Mouse (Mus musculus) liver, embryonic 12.5 days (tissue): ENCODE results near the gene Mettl7a1. TPM values are rescaled to one million over a fixed set of nuclear protein-coding genes. Genes with fewer than 3 reads are reported as not detected.
A peak's percentile ranks its signal among the peaks of the same experiment; 100 is the strongest.
"Not testable (repeated sequence)": the region's sequence is repeated elsewhere in the genome, so short reads cannot be mapped to it uniquely, and the experiment has no call there.

Experiments used
- ATAC-seq: fragments of 200-750 bp; cut with Nextera tagmentation; 2 replicates; pipeline ENCODE4 v1.8.0; 2017; ENCODE audit warnings: moderate number of reproducible peaks, mild to moderate bottlenecking, moderate library complexity
- H3K27ac ChIP-seq: fragments of 300-500 bp; sonication (generic); 2 replicates; pipeline ENCODE4 v1.5.1; 2016; ENCODE audit warnings: mild to moderate bottlenecking
- H3K27me3 ChIP-seq: fragments of 300-500 bp; sonication (generic); replicated peaks from 2 replicates; pipeline ENCODE4 v1.6.1; 2016; ENCODE audit warnings: mild to moderate bottlenecking, moderate library complexity
- H3K36me3 ChIP-seq: fragments of 300-500 bp; sonication (generic); 2 replicates; pipeline ENCODE4 v1.6.1; 2016; ENCODE audit warnings: mild to moderate bottlenecking, moderate library complexity
- H3K4me1 ChIP-seq: fragments of 300-500 bp; sonication (generic); 2 replicates; pipeline ENCODE4 v1.6.1; 2016
- H3K4me2 ChIP-seq: fragments of 300-500 bp; sonication (generic); 2 replicates; pipeline ENCODE4 v1.6.1; 2016; ENCODE audit warnings: mild to moderate bottlenecking, moderate library complexity
- H3K4me3 ChIP-seq: fragments of 300-500 bp; sonication (generic); 2 replicates; pipeline ENCODE4 v1.5.1; 2016; ENCODE audit warnings: mild to moderate bottlenecking, moderate library complexity
- H3K9ac ChIP-seq: fragments of 300-500 bp; sonication (generic); 2 replicates; pipeline ENCODE4 v1.6.1; 2016; ENCODE audit warnings: mild to moderate bottlenecking, moderate library complexity
- H3K9me3 ChIP-seq: fragments of 300-500 bp; sonication (generic); replicated peaks from 2 replicates; pipeline ENCODE4 v1.6.1; 2016; ENCODE audit warnings: mild to moderate bottlenecking, moderate library complexity
- WGBS: fragments of 180-500 bp; shearing (Covaris S2); methylation state at CpG from one replicate; pipeline ENCODE4 v1.1.7; 2016; ENCODE audit not compliant: insufficient replicate concordance; 5-methylcytosine and 5-hydroxymethylcytosine counted together
- polyA plus RNA-seq: library from polyadenylated mRNA; unstranded; fragments of >200 nt; fragmentation: Nextera tagmentation; extraction: Ambion mirVana; gene quantifications from 2 replicates; pipeline ENCODE4 v1.2.1, GENCODE M21; 2016

The Mettl7a1 gene
- polyA plus RNA-seq, 1 experiment from 2014 or later: 4.4 TPM

DNA sequence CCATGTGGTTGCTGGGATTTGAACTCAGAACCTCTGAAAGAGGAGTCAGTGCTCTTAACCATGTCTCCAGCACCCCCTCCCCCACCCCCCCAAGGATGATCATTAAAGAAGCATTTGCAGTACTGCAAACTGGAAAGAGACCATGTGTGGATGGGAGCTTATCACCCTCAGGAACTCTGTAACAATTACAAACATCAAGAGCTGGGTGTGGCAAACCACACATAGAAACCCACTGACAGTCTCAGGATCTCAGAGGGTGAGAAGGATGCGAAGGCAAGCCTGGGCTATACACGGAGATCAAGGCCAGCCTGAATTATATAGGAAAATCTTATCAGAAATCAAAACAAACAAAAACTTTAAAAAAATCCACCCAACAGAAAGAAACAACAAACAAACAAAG is 2.3 kb downstream of the Mettl7a1 start:
- no peaks in the 10 kb centered on the region for H3K27me3 ChIP-seq
- H3K4me2 ChIP-seq: peak overlapping the region; percentile 88
- 64% methylated on average over 2 of the region's 2 CpGs for WGBS
- no peaks in the 10 kb centered on the region for H3K9me3 ChIP-seq
- no peak overlapping the region; the same call in 1 of the 2 replicates for H3K9ac ChIP-seq
- peaks cover 37% of the 10 kb centered on the region for H3K4me1 ChIP-seq
- H3K36me3 ChIP-seq: no peaks in the 10 kb centered on the region
- no peak for ATAC-seq
- peak overlapping the region; percentile 70; the same call in 1 of the 2 replicates for H3K4me3 ChIP-seq
- H3K27ac ChIP-seq: no peak overlapping the region

DNA sequence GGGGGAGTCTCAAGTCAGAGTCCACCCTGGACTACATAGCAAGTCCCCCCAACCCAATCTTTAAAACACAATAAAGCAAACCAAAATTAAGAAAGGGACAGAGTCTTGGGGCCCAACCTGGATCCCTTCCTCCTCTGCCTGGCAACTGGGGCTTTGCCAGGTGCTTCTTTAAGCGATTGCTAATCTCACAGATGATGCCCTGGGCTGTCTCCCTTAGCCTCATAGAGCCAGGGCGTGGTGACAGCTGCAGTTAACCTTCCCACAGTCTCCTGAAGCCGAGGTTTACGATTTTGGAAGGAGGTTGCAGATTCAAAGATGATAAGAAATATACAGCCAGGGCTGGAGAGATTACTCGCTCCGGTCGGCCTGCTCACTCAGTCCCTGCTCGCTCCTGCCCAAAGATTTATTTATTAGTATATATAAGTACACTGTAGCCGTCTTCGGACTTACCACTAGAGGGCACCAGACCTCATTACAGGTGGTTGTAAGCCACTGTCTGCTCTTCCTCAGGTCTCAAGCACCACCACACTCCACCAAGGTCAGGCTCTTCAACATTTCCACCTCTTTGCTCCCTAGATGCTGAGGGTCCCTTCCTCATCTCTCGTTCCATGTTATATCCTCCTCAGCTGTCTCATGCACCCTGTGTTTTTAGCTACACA is 3.6 kb downstream of the Mettl7a1 start:
- H3K9me3 ChIP-seq, H3K27ac ChIP-seq, H3K4me3 ChIP-seq, H3K36me3 ChIP-seq, H3K9ac ChIP-seq, H3K27me3 ChIP-seq: not testable (repeated sequence)
- Histone ChIP-seq H3K4me2 (0 out of 2 replicates have a peak overlapping the region, but pooled peaks have one; percentile 12), H3K4me1 (peaks cover 46% of the 10 kb centered on the region)
- ATAC-seq: peak; percentile 35; the same call in 1 of the 2 replicates
- 25% methylated on average over 11 of the region's 11 CpGs for WGBS

DNA sequence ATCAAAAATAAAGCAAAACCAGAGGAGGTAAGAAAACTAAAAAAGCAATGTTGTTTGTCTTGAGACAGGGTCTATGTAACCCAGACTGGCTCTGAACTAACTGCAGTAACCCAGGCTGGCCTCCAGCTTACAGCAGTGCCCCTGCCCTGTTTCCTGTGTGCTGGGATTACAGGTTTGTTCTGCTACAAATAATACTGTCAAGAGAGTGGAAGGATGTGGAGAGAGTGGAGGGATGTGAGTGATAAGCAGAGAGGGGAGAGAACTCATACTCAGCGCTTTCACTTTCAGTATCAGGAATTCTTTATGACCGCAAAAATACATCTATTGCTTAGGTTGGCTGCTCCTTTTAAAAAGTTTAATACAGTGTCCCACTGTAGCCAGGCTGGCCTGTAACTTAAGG is 8.4 kb downstream of the Mettl7a1 start:
- no peak for ATAC-seq
- Histone ChIP-seq H3K9ac (no peak overlapping the region), H3K4me2 (no peak overlapping the region), H3K27me3 (no peaks in the 10 kb centered on the region), H3K4me3 (no peak overlapping the region), H3K27ac (no peak overlapping the region), H3K4me1 (peaks cover 15% of the 10 kb centered on the region), H3K36me3 (peaks cover 13% of the 10 kb centered on the region), H3K9me3 (no peaks in the 10 kb centered on the region)
- 56% methylated on average over 2 of the region's 2 CpGs for WGBS

DNA sequence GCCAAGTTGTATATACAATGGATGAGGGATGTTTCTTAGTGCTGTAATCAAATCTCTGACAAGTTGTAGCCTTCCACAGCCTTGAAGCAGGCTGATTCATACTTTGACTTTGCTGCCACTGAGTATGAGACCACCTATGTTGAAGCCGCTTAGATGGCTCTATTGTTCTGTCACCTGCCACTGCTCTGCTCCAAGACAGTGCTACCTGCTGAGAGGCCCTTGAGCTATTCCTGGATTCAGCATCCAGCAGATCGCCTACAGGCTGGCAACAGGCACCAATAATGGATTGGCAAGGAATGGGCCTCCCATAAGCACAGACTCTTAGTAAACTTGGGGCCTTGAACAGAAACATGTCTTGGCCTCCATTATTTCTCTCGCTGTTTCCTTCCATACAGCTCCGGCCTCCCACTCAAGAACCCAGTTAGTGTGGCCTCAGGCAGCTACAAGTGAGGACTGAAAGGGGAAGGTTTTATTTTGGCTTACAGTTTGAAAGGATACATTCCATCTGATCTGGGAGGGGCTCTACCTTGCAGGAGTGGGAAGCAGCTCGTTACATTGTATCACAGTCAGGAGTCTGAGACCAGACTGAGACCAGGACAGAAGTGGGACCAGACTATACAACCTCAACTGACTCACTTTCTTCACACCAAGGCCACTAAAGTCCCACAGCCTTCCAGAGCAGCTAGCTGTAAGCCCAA is 10.7 kb downstream of the Mettl7a1 start:
- no peak for ATAC-seq
- 86% methylated on average over 5 of the region's 5 CpGs for WGBS
- H3K9me3 ChIP-seq: no peaks in the 10 kb centered on the region
- peaks cover 12% of the 10 kb centered on the region for H3K4me1 ChIP-seq
- H3K36me3 ChIP-seq: peaks cover 13% of the 10 kb centered on the region
- no peaks in the 10 kb centered on the region for H3K27me3 ChIP-seq
- H3K4me2 ChIP-seq: no peak overlapping the region
- no peak overlapping the region for H3K27ac ChIP-seq
- no peak overlapping the region for H3K9ac ChIP-seq
- H3K4me3 ChIP-seq: no peak overlapping the region

DNA sequence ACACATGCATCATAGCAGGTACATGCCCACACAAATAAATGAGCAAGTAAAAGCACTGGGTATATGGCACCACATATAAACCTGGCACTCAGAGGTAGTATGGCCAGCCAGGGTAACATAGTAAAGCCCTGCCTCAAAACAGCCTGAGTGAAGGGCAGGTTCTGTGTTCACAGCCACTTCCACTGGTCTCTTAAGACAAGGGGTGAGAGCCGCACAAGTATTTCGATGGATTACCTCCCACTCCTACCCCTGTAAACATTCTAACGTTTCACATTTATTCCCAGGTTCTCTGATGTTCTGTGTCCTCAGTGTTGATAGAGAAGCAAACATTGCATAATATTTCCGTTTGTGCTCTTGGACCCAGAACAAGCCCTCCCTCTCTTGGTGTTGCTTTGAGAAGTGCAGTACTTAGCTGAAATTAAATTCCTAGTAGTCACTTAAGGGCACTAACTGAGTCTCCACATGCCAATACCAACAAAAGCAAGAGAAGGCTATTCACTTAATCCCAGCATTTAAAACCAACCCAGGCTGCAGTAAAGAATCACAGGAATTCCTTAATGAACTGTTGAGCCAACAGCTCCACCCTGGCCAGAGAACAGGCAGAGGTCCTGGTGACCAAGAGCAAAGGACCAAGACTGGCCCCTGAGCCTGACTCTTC is 14.2 kb downstream of the Mettl7a1 start:
- H3K36me3 ChIP-seq, H3K27ac ChIP-seq, H3K4me3 ChIP-seq, H3K4me2 ChIP-seq, H3K27me3 ChIP-seq, H3K4me1 ChIP-seq, H3K9me3 ChIP-seq, H3K9ac ChIP-seq, ATAC-seq: not testable (repeated sequence)
- 52% methylated on average over 4 of the region's 4 CpGs for WGBS

DNA sequence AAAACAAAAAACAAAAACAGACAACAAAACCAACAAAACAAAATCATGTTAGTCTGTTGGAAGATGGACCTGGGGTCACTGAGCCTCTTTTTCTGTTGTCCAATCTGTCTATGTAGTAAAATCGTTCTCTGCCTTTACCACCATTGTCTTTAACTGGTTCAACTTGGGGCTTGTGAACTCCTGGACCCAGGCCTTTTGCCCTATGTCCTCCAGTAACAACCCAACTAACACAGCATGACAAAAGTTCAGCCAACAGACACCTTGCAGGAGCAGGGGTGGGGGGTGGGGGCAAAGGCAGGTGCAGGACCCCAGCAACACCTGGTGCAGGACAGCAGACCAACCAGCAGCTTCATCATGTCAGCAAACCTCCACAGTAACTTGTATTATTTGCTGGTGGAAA is 15.9 kb downstream of the Mettl7a1 start:
- Histone ChIP-seq H3K4me3 (no peak overlapping the region), H3K4me2 (no peak overlapping the region), H3K36me3 (peaks cover 2% of the 10 kb centered on the region), H3K4me1 (peaks cover 14% of the 10 kb centered on the region), H3K9me3 (no peaks in the 10 kb centered on the region), H3K9ac (no peak overlapping the region), H3K27me3 (no peaks in the 10 kb centered on the region), H3K27ac (no peak overlapping the region)
- no peak for ATAC-seq
- 50% methylated on average over 1 of the region's 1 CpGs for WGBS

DNA sequence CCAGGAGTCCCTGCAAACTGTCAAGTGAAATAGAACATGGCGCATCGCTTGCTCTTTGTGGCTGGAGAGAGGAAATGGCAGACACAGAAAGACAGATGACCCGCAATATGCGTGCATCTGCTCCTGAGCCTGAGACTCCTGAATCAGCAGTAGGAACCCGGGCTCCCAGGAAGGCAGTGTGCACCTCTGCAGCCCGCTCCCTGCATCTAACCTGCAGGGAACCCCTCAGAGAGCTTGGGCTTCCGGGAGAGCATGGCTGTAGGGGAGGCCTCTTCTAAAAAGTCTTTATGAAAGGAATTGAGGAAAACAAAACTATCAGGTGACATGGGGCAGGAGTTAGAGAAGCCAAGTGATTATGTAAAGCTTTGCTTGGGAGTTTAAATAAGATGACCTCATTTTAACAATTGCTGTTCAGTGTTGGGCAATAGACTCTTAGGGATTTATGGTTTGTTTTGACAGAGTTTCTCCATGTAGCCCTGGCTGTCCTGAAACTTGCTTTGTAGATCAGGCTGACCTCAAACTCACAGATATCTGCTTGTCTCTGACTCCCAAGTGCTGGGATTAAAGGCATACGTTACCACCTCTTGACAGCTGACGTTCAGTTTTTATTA is 16.5 kb downstream of the Mettl7a1 start:
- H3K4me1 ChIP-seq: peaks cover 14% of the 10 kb centered on the region
- ATAC-seq: no peak
- no peaks in the 10 kb centered on the region for H3K9me3 ChIP-seq
- no peak overlapping the region for H3K4me3 ChIP-seq
- WGBS: 57% methylated on average over 9 of the region's 9 CpGs
- no peaks in the 10 kb centered on the region for H3K36me3 ChIP-seq
- H3K4me2 ChIP-seq: no peak overlapping the region
- H3K9ac ChIP-seq: no peak overlapping the region
- H3K27me3 ChIP-seq: no peaks in the 10 kb centered on the region
- no peak overlapping the region for H3K27ac ChIP-seq

DNA sequence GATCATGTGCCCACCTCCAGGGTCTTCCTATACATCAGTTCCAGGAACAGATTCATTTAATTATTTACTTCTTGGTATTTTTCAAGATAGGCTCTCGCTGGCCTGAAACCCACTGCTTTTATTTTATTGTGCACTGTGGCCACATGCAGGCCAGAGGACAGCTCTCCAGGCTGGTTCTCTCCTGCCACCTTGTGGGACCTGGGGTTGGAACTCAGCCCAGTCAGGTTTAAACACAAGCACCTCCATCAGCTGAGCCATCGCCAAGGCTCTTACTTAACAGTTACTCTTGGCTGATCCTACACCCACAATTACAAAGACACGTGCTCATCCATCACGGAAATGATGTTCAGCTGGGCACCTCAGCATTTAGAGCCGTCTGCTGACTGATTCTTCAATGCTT is 17.2 kb downstream of the Mettl7a1 start:
- no peak overlapping the region for H3K9ac ChIP-seq
- 49% methylated on average over 5 of the region's 5 CpGs for WGBS
- 0 out of 2 replicates have a peak, but pooled peaks cover 2% of the 10 kb centered on the region for H3K27me3 ChIP-seq
- H3K36me3 ChIP-seq: no peaks in the 10 kb centered on the region
- no peak overlapping the region for H3K4me2 ChIP-seq
- H3K4me1 ChIP-seq: peaks cover 14% of the 10 kb centered on the region
- ATAC-seq: no peak
- H3K9me3 ChIP-seq: no peaks in the 10 kb centered on the region
- no peak overlapping the region for H3K4me3 ChIP-seq
- no peak overlapping the region for H3K27ac ChIP-seq

DNA sequence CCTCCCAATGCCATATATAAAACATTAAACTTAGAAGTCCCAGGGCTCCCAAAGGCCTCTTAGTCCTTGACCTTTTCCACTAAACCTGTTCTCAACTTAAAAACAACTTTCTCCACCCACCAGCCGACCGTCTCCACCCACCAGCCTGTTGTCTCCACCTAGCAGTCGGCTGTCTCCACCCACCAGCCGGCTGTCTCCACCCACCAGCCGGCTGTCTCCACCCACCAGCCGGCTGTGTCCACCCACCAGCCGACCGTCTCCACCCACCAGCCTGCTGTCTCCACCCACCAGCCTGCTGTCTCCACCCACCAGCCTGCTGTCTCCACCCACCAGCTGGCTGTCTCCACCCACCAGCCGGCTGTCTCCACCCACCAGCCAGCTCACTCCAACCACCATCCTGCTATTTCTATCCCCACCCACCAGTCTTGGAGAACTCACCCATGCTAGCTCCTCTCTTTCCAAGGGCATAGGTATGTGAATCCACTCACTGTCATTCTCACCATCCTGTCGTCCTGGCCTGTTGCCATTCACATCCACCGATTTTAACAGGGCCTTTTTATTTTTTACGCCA is 20.2 kb downstream of the Mettl7a1 start:
- Histone ChIP-seq H3K4me2 (no peak overlapping the region), H3K4me1 (peaks cover 14% of the 10 kb centered on the region), H3K4me3 (no peak overlapping the region), H3K9ac (no peak overlapping the region), H3K36me3 (no peaks in the 10 kb centered on the region), H3K27me3 (0 out of 2 replicates have a peak, but pooled peaks cover 5% of the 10 kb centered on the region), H3K27ac (no peak overlapping the region), H3K9me3 (no peaks in the 10 kb centered on the region)
- 49% methylated on average over 12 of the region's 12 CpGs for WGBS
- ATAC-seq: peak; percentile 54; the same call in 1 of the 2 replicates

DNA sequence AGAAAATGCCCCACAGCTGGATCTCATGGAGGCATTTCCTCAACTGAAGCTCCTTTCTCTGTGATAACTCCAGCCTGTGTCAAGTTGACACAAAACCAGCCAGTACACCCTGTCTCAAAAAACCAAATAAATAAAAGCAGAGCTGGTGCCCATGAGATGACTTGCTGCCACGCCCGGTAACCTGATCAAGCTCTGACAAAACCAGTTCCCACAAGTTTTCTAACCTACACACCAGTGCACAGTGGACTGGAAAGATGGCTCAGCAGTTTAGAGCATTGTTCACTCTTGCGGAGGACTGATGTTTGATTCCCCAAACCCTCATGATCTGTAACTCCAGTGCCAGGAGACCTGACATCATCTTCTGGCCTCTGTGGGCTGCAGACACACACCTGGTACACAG is 21.3 kb downstream of the Mettl7a1 start:
- WGBS: 72% methylated on average over 3 of the region's 3 CpGs
- Histone ChIP-seq H3K4me2 (no peak overlapping the region), H3K36me3 (no peaks in the 10 kb centered on the region), H3K27me3 (0 out of 2 replicates have a peak, but pooled peaks cover 5% of the 10 kb centered on the region), H3K27ac (no peak overlapping the region), H3K9ac (no peak overlapping the region), H3K9me3 (no peaks in the 10 kb centered on the region), H3K4me3 (no peak overlapping the region), H3K4me1 (peaks cover 10% of the 10 kb centered on the region)
- ATAC-seq: no peak

DNA sequence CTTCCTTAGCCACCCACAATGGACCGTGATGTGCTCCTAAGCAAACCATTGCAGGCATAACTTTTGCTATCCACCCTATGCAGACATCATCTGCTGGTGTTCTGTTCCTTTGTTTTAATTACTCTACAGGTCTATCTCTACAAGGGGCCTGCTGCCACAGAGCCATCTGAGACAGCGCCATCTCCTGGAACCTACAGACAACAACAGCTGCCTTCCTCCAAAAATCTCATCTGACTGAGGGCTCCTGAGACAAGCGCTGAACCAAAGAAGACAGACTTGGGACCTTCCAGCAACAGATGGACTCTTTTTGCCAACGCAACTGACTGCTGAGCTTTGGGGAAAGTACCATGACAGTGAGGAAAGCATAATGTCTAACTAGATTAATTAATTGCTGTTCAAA is 24.1 kb downstream of the Mettl7a1 start:
- not testable (repeated sequence) for H3K4me3 ChIP-seq, H3K4me1 ChIP-seq, H3K36me3 ChIP-seq, H3K27ac ChIP-seq, H3K9ac ChIP-seq, H3K9me3 ChIP-seq, ATAC-seq, H3K27me3 ChIP-seq, H3K4me2 ChIP-seq
- 56% methylated on average over 4 of the region's 4 CpGs for WGBS

DNA sequence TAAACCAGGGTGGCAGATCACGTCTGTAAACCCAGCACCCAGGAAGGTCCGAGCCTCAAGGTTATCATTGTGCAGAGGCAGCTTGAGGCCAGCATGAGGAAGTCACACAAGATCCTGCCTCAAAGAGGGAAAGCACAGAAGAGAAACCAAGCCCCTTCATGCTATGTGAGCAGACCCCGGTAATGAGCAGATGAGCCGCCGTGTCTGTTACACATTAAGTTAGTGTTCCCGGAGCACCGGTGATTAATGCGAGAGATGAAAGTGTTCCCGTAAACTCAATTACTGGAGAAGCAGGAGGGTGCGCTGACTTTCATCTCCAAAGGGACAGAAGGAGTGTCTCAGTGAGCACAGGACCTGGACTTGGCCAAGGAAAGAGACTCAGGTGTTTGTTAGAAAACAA is 25.4 kb downstream of the Mettl7a1 start:
- not testable (repeated sequence) for H3K9me3 ChIP-seq, H3K4me1 ChIP-seq, H3K4me2 ChIP-seq, H3K27me3 ChIP-seq, ATAC-seq, H3K27ac ChIP-seq, H3K36me3 ChIP-seq, H3K4me3 ChIP-seq, H3K9ac ChIP-seq
- WGBS: 79% methylated on average over 10 of the region's 10 CpGs
